Mouse (Mus musculus) embryonic fibroblast, embryonic 13.5 days (primary cell): Measurements from ENCODE around the gene Mphosph9.

ENCODE experiments used
- CTCF ChIP-seq: IDR thresholded peaks from 2 replicates; pipeline ENCODE4 v1.5.1; 2011; ENCODE audit warnings: mild to moderate bottlenecking, control low read depth, low read length, moderate library complexity, borderline replicate concordance; ENCODE audit not compliant: insufficient read depth
- POLR2A ChIP-seq: IDR thresholded peaks from 2 replicates; pipeline ENCODE4 v1.6.1; 2011; ENCODE audit warnings: low read depth, mild to moderate bottlenecking, control low read depth, low read length, moderate library complexity

- TF ChIP-seq POLR2A (no peak), CTCF (no peak)
Measured at GRCm38 (mm10) chr5:124244449-124244848, 83.3 kb downstream of the Mphosph9 start.
